Mouse (Mus musculus): ENCODE measurements at regions not wholly inside any gene's neighbourhood (a gene's known extent, or its start where the extent isn't known, plus 50 kb on each side); places are given as distances from the start of the nearest gene placed in this dataset.

GRCm38 (mm10) chr4:34437316-34437715 is 113.4 kb upstream of the Akirin2 start:
- TF ChIP-seq CTCF (conservative IDR thresholded peaks at IDR 0.05; ENCODE audit: low read length), result no peak
- TF ChIP-seq NANOG (IDR thresholded peaks at IDR 0.05; ENCODE audit: borderline replicate concordance, low read length), result no peak
- TF ChIP-seq POU5F1 (IDR thresholded peaks at IDR 0.05; ENCODE audit: borderline replicate concordance, low read length), result no peak
